Mouse (Mus musculus) liver, embryonic 16.5 days (tissue): Measurements from ENCODE around the gene Mcl1. TPM values are rescaled to one million over a fixed set of nuclear protein-coding genes. Genes with fewer than 3 reads are reported as not detected.
"Not testable (repeated sequence)": the region's sequence is repeated elsewhere in the genome, so short reads cannot be mapped to it uniquely, and the experiment has no call there.

Experiments
- ATAC-seq: fragments of 200-750 bp; cut with Nextera tagmentation; 2 replicates; pipeline ENCODE4 v1.8.0; 2017; ENCODE audit warnings: low read depth, mild to moderate bottlenecking, moderate number of reproducible peaks, moderate library complexity
- H3K27ac ChIP-seq: fragments of 300-500 bp; sonication (generic); 2 replicates; pipeline ENCODE4 v1.5.1; 2014; ENCODE audit warnings: mild to moderate bottlenecking, low read length
- H3K27me3 ChIP-seq: fragments of 300-500 bp; sonication (generic); 2 replicates; pipeline ENCODE4 v1.6.1; 2014; ENCODE audit warnings: low read depth, low read length, mixed read lengths; ENCODE audit not compliant: control insufficient read depth, insufficient read depth
- H3K36me3 ChIP-seq: fragments of 300-500 bp; sonication (generic); 2 replicates; pipeline ENCODE4 v1.6.1; 2014; ENCODE audit warnings: mild to moderate bottlenecking; ENCODE audit not compliant: control insufficient read depth, insufficient read depth
- H3K4me1 ChIP-seq: fragments of 300-500 bp; sonication (generic); 2 replicates; pipeline ENCODE4 v1.6.1; 2014; ENCODE audit warnings: low read depth, low read length, mixed read lengths; ENCODE audit not compliant: control insufficient read depth
- H3K4me2 ChIP-seq: fragments of 300-500 bp; sonication (generic); 2 replicates; pipeline ENCODE4 v1.6.1; 2014; ENCODE audit warnings: low read depth, low read length, mixed read lengths
- H3K4me3 ChIP-seq: fragments of 300-500 bp; sonication (generic); 2 replicates; pipeline ENCODE4 v1.5.1; 2014; ENCODE audit warnings: low read depth, mild to moderate bottlenecking, low read length
- H3K9ac ChIP-seq: fragments of 300-500 bp; sonication (generic); 2 replicates; pipeline ENCODE4 v1.6.1; 2014; ENCODE audit warnings: low read depth, low read length
- H3K9me3 ChIP-seq: fragments of 300-500 bp; sonication (generic); replicated peaks from 2 replicates; pipeline ENCODE4 v1.6.1; 2016; ENCODE audit warnings: low read length; ENCODE audit not compliant: control insufficient read depth
- WGBS: fragments of 180-500 bp; shearing (Covaris S2); extraction: QIAGEN DNeasy Blood & Tissue Kit; methylation state at CpG from one replicate; pipeline ENCODE4 v1.1.7; 2014; ENCODE audit not compliant: insufficient replicate concordance; 5-methylcytosine and 5-hydroxymethylcytosine counted together
- polyA plus RNA-seq: library from polyadenylated mRNA; unstranded; fragments of >200 nt; fragmentation: Nextera tagmentation; extraction: Ambion mirVana; gene quantifications from 2 replicates; pipeline ENCODE4 v1.2.1, GENCODE M21; 2015

Gene Mcl1
- polyA plus RNA-seq, 1 experiment from 2014 or later: 14.5 TPM

- Histone ChIP-seq H3K4me3 (no peak overlapping the region), H3K9me3 (no peaks in the 10 kb centered on the region)
- WGBS: 87% methylated on average over 3 of the region's 3 CpGs
These were observed 10.7 kb downstream of the Mcl1 start for GRCm38 (mm10) chr3:95669309-95669665.

GRCm38 (mm10) chr3:95670419-95670818 lies 11.8 kb downstream of the Mcl1 start:
- not testable (repeated sequence) for H3K36me3 ChIP-seq, H3K4me3 ChIP-seq, H3K27me3 ChIP-seq, H3K27ac ChIP-seq, H3K9ac ChIP-seq, H3K4me2 ChIP-seq, ATAC-seq, H3K9me3 ChIP-seq
- H3K4me1 ChIP-seq: peaks cover 79% of the 10 kb centered on the region
- WGBS: 85% methylated on average over 3 of the region's 3 CpGs

More at GRCm38 (mm10) chr3:95669309-95669665, 10.7 kb downstream of the Mcl1 start:
- Histone ChIP-seq H3K27me3 (no peaks in the 10 kb centered on the region), H3K9ac (no peak overlapping the region), H3K27ac (peak overlapping the region; percentile 69), H3K4me1 (peaks cover 79% of the 10 kb centered on the region), H3K4me2 (no peak overlapping the region), H3K36me3 (peaks cover 8% of the 10 kb centered on the region)
- no peak for ATAC-seq

- ATAC-seq: no peak
- no peaks in the 10 kb centered on the region for H3K9me3 ChIP-seq
- no peak overlapping the region for H3K4me3 ChIP-seq
- H3K36me3 ChIP-seq: 0 out of 2 replicates have a peak, but pooled peaks cover 2% of the 10 kb centered on the region
- H3K4me1 ChIP-seq: peaks cover 79% of the 10 kb centered on the region
- no peak overlapping the region for H3K4me2 ChIP-seq
- WGBS: 82% methylated on average over 5 of the region's 5 CpGs
- H3K27me3 ChIP-seq: no peaks in the 10 kb centered on the region
- peak overlapping the region; percentile 98 for H3K27ac ChIP-seq
- no peak overlapping the region for H3K9ac ChIP-seq
These were observed 12.6 kb downstream of the Mcl1 start for GRCm38 (mm10) chr3:95671201-95671600.

- H3K9ac ChIP-seq: peak overlapping the region; percentile 77
- H3K4me3 ChIP-seq: no peak overlapping the region
- no peak for ATAC-seq
- H3K27me3 ChIP-seq: no peaks in the 10 kb centered on the region
- H3K27ac ChIP-seq: peak overlapping the region; percentile 98
- H3K9me3 ChIP-seq: no peaks in the 10 kb centered on the region
- 0 out of 2 replicates have a peak, but pooled peaks cover 2% of the 10 kb centered on the region for H3K36me3 ChIP-seq
- H3K4me2 ChIP-seq: 0 out of 2 replicates have a peak overlapping the region, but pooled peaks have one; percentile 24
- 19% methylated on average over 3 of the region's 3 CpGs for whole genome bisulfite sequencing
- peaks cover 72% of the 10 kb centered on the region for H3K4me1 ChIP-seq
These were observed 13.9 kb downstream of the Mcl1 start for GRCm38 (mm10) chr3:95672461-95672860.

DNA sequence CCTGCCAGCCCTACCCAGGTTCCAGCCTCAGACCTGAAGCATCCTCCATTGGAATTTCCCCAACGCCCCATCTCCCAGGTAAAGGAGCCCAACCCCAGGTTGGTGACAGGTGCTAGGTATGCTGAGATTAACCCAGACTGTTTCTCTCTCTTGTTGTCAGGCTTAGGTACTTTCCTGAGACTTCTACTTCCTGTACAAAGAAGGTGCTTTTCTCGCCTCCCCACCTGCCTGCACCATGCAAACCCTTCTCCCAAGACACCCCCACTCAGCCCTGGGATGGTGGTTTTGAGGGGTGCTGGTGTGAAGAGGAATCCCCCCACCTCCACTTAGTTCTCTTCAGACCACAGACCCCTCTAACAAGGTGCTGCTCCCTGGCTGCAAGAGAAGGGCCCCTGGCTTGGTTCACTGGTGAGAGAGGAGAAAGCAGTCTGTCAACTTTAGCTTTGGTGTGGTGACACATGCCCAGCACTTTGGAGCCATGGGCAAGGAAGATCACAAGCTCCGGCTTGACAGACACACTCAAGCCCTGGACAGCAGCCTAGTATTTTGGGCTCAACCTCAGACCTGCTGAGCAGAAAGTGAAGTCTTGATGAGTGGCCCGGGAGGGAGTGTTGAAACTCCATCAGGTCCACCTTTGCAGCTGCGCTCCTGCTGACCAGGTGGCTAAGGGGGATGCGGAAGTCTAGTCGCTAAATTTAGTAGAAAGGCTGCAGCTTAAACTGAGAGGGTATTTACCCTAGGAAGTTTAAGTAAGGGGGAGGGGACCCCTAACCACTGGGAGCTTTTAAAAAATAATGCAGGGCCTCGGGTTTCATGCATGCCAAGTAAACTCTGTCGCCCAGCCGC lies 14.5 kb downstream of the Mcl1 start:
- H3K27ac ChIP-seq: peak overlapping the region; percentile 98
- H3K4me2 ChIP-seq: peak overlapping the region; percentile 74
- peak overlapping the region; percentile 77 for H3K9ac ChIP-seq
- 0 out of 2 replicates have a peak, but pooled peaks cover 2% of the 10 kb centered on the region for H3K36me3 ChIP-seq
- H3K9me3 ChIP-seq: no peaks in the 10 kb centered on the region
- WGBS: 49% methylated on average over 10 of the region's 10 CpGs
- ATAC-seq: no peak
- H3K4me3 ChIP-seq: peak overlapping the region; percentile 50
- peaks cover 66% of the 10 kb centered on the region for H3K4me1 ChIP-seq
- no peaks in the 10 kb centered on the region for H3K27me3 ChIP-seq

DNA sequence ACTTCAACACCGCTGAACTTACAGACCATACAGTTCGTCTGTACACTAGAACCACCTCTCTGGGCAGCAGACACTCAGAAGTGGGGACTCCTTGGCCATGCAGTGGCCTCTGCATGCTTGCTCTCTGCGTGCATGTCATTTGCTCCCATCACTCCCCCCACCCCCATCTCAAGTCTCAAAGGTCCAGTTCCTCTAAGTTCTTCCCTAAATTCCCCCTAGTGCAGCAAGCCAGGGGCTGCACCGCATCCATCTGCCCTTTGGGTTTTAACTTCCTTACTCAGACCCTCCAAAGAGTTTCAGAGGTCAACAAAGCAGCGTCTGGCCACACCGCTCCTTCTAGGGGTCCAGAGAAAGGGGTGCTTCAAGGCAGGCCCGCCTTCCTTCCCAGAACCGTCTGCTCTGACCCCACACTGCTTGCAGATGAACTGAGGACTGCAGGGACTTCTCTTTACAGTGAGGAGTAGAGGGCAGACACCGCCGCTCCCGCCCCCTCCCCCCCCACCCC lies 15.2 kb downstream of the Mcl1 start:
- Histone ChIP-seq H3K9me3 (no peaks in the 10 kb centered on the region), H3K4me2 (peak overlapping the region; percentile 74), H3K27ac (peak overlapping the region; percentile 98), H3K27me3 (no peaks in the 10 kb centered on the region), H3K9ac (peak overlapping the region; percentile 77), H3K4me1 (peaks cover 61% of the 10 kb centered on the region), H3K36me3 (0 out of 2 replicates have a peak, but pooled peaks cover 2% of the 10 kb centered on the region), H3K4me3 (peak overlapping the region; percentile 50)
- 8% methylated on average over 11 of the region's 11 CpGs for WGBS
- no peak for ATAC-seq

DNA sequence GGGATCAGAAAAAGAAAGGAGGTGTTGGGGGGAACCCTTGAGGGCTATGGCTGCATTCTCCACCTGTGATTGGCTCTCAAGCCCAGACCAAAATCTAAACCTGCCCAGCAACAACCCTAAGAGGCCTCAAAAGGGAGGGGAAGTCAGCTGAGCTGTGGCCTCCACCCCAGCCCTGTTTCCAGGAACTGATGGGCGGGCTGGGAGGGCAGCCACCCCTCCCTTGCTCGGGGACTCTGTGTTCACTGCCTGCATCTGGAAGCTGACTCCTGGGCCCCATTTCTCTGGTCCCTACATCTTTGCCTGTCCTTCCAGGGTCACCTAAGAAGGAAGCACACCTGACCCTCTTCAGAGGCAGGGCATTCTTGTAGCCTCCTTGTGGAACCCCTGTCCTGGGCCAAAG lies 15.6 kb downstream of the Mcl1 start:
- Histone ChIP-seq H3K36me3 (0 out of 2 replicates have a peak, but pooled peaks cover 1% of the 10 kb centered on the region), H3K27ac (peak overlapping the region; percentile 98), H3K9me3 (no peaks in the 10 kb centered on the region), H3K4me1 (peaks cover 60% of the 10 kb centered on the region), H3K27me3 (no peaks in the 10 kb centered on the region), H3K4me3 (peak overlapping the region; percentile 50), H3K9ac (peak overlapping the region; percentile 77), H3K4me2 (peak overlapping the region; percentile 74)
- ATAC-seq: peak; percentile 93
- 0% methylated on average over 2 of the region's 2 CpGs for WGBS

DNA sequence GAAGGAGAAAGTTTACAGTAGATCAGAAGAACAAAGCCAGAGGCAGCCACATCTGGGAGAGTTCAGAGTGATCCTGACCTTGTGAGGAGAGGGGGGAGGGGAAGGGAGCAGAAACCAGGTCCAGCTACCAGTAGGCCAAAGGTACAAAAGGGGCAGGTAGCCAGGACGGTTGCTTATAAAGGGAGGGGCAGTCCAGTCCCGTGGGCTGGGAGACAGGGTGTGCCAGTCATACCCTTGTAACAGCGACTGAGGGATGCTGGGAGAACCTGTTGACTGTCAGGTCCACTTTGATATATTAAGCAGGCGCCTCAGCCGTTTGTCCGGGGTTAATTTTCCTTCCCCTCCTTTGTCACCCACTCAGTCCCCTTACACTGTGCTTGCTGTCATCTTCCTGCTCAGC lies 16.2 kb downstream of the Mcl1 start:
- H3K4me2 ChIP-seq: peak overlapping the region; percentile 74
- peak; percentile 71 for ATAC-seq
- H3K27me3 ChIP-seq: no peaks in the 10 kb centered on the region
- H3K4me1 ChIP-seq: peaks cover 59% of the 10 kb centered on the region
- H3K9me3 ChIP-seq: no peaks in the 10 kb centered on the region
- no peaks in the 10 kb centered on the region for H3K36me3 ChIP-seq
- peak overlapping the region; percentile 77 for H3K9ac ChIP-seq
- WGBS: 3% methylated on average over 6 of the region's 6 CpGs
- H3K27ac ChIP-seq: peak overlapping the region; percentile 98
- H3K4me3 ChIP-seq: peak overlapping the region; percentile 50
